Mouse (Mus musculus) gastrocnemius, postnatal 14 days (tissue): Measurements from ENCODE around the gene Pam16. TPM values are rescaled to one million over a fixed set of nuclear protein-coding genes. Genes with fewer than 3 reads are reported as not detected.

ENCODE experiments used
- DNase-seq: peaks from one replicate; pipeline ENCODE4 v3.0.0; 2021; ENCODE audit warnings: mixed read lengths
- intact Hi-C: fragments of 180-260 bp; cut with DNase I; formaldehyde crosslinking; loops from one replicate; pipeline ENCODE4 v1.15.1; 2025; ENCODE audit warnings: low total_unique reads
- total RNA-seq, 2 experiments: library from RNA; stranded (reverse); gene quantifications; 2 replicates each; pipeline ENCODE4 v1.2.3; 2021

Gene Pam16
- total RNA-seq, 2 experiments from 2014 or later: 68.0 to 74.9 TPM

DNA sequence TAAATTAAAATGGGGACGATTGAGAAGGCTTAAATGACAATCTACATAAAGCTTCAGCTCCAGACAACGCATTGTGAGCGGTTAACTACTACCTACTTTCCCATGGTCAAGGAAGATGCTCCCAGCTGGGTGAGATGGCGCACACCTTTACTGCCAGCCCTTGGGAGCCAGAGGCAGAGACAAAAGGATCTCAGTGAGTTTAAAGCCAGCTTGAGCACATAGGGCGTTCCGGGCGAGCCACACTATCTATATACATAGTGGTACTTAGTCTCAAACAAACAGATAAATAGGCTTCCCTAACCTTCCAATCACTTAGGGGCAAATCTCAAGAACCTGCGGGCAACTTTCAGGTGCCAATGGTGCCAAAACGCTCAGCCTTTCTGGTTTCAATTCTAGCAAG, 714 bp downstream of the Pam16 start:
- intact Hi-C loops: no loop called here
- DNase-seq: no peak

DNA sequence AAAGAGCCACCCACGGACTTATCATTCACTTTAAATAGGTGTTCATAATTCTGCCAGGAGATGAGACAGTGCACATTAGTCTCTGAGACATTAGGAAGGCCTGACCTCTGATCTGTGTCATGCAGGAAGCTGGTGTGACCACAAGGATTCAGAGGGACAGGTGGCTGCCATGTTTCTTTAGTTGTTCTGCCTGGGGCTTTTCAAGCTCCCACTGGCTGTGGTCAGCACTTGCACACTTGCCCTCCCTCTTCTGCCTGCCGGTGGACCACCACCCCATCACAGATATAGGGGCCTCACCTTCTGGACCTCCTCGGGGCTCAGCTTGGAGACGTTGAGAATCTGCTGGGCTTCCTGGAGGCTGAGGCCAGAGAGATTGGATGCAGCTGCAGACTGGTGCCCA, 8.0 kb downstream of the Pam16 start:
- intact Hi-C loops: no loop called here
- no peak for DNase-seq

DNA sequence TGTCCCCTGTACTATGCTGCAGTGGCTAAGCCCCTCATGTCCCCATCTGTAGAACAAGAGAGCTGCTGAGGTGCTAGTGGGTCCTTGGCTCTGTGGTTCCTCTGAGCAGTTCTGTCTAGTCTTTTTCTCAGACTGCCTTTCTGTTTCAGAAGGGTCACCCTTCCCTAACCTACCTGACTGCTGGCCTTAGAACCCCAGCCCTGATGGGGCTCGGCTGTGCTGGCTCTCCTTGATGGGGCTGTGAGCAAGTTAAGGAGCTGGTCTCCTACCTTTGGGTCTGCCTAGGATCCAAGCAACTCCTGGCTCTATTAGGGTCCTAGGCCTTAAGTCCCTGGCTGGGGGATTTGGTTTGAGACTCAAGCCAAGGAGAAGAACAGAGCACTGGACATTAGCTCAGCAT, 9.5 kb downstream of the Pam16 start:
- DNase-seq: no peak

DNA sequence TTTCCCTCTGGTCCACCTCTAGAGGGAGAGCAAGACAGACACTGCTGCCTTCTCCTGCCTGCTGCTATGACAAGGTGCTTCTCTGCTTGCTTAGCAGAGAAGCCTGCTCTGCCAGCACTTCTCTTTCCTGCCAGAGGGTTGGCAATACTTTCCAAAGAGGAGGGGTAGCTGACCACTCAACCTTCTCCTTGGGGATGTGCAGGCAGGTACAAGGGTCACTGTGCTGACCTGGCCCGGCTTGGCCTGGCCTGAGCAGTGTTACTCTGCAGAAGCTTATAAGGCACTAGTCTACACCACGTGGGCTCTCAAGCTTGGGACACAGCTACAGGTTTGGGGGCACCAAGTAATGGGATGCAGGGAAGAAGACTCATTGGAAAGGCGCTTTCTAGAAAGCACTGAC, 10.1 kb downstream of the Pam16 start:
- intact Hi-C loops: no loop called here
- DNase-seq: no peak

More for the DNA sequence above, 9.5 kb downstream of the Pam16 start:
- intact Hi-C loops: no loop called here

DNA sequence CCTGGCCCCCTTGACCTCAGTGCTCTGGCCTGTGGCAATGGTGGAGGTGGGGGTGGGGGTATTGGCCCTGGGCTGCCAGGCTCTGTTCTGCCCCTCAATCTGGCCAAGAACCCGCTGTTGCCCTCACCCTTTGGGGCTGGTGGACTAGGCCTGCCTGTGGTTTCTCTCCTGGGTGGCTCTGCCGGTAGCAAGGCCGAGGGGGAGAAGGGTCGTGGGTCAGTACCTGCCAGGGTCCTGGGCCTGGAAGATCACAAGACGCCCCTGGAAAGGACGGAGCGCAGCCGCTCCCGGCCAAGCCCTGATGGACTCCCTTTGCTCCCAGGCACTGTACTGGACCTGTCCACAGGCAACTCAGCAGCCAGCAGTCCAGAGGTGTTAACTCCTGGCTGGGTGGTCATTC, 11.1 kb downstream of the Pam16 start:
- intact Hi-C loops: no loop called here
- no peak for DNase-seq

DNA sequence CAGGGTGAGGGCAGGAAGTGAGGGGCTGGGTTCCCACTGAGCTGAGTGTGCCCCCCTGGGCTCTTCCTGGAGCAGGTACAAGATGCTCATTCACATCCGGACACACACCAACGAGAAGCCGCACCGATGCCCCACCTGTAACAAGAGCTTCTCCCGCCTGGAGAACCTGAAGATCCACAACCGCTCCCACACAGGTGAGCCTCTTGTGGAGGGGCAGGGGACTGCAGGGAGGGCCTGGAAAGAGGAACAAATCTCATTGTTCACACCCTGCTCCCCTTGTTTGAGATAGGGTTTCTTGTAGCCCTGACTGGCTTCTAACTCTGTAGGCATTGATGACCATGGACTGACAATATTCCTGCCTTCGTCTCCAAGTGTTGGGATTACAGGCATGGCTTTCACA, 13.1 kb downstream of the Pam16 start:
- intact Hi-C loops: no loop called here
- DNase-seq: no peak

DNA sequence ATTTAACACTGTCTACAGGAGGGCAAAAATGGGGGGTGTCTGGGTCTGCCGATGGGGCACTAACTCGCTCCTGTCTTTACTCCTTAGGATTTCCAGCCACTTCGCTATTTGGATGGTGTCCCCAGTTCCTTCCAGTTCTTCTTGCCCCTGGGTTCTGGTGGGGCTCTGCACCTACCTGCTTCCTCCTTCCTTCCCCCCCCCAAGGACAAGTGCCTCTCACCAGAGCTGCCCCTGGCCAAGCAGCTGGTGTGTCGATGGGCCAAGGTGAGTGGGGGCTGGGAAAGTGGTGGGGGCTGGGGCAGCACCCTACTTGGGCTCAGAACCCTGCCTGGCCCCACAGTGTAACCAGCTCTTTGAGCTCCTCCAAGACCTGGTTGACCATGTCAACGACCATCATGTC, 13.6 kb downstream of the Pam16 start:
- DNase-seq: no peak
- intact Hi-C loops: no loop called here

DNA sequence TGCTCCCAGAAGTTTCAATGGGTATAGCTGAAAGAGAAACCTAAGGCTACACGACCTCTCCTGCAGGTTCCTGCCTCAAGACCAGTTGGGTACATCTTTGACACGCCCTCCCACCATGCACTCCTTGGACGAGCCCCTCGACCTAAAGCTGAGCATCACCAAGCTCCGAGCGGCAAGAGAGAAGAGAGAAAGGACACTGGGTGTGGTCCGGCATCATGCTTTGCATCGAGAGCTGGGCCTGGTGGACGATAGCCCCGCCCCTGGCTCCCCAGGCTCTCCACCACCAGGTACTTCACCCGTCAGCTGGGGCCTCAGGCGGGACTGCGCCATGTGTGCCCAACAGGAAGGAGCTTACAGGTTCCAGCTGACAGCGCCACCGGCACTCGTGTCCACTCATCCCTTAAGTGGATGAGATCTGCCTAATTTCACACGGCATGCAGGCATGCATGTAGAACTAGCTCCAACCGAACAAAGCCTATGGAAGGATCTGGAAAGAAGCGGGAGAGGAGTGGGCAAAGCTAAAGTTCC, 16.2 kb downstream of the Pam16 start:
- DNase-seq: no peak
- intact Hi-C loops: loop anchor here (5.0 to 10.0 kb wide), 3 partner anchors 56 to 294 kb away; no protein-coding TSS in a partner anchor

DNA sequence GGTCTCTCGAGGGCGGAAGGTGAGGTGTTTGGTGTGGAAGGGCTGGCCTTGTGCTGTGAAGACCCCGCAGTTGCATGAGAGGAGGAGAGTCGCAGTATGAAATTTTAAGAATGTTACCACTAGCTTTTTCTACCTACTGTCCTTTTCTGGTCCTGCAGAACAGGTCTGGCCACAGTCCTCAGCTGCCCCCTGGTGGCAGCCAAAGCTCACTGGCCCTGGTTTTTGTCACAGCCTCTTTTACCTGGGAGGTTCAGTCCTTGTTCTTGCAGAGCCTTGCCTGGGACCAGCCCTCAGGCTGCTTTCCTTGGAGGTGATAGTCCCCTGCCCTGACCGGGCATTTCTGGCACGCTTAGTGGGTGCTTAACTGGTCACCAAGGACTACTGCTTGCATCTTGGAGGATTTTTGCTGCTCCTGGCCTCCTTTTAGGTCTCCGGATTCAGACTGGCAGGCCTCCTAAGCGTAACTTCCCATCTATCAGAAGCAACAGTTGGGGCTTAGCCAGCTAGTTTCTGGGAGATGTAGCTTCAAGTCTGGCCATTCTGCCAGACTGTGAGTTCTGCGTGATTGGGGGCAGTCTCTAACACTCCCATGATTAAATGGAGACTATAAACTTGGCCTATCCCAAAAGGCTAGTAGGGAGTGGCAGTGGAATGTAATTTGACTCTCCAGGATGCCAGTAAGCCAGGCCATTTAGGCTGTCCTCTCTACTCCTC, 16.8 kb downstream of the Pam16 start:
- peak; percentile 81 for DNase-seq
- intact Hi-C loops: loop anchor here (2.0 to 10.0 kb wide), 4 partner anchors 41 to 293 kb away; no protein-coding TSS in a partner anchor

DNA sequence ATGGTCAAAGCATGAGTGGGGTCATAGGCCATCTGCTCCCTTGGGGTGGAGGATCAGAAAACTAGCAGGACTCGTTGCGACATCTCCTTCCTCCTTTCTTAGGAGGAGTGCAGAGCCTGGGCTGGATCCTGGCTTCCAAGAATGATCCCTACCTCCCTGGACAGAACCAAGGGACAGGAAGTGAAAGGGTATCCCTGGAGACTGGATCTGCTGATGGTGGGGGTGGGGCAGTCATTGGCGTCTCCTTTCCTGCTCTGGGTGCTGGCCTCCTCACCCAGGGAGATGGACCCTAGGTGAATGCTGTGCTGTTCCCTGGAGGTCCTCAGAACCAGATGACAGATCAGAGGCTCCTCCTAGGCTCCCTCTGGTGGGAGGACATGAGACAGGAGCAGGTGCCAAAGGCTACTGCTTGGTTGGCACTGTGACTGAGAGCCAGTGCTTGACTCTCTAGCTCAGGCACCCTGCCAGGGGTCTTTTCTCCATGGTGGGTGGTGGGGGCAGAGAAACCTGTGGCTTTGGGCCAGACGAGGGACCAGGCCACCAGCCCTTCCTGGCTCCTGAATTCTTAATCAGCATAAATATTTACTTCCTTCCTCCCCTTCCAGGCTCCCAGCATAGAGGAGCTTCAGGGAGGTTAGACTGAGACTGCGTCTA, 18.2 kb downstream of the Pam16 start:
- peak; percentile 62 for DNase-seq
- intact Hi-C loops: loop anchor here (2.0 to 10.0 kb wide), 4 partner anchors 40 to 292 kb away; no protein-coding TSS in a partner anchor

DNA sequence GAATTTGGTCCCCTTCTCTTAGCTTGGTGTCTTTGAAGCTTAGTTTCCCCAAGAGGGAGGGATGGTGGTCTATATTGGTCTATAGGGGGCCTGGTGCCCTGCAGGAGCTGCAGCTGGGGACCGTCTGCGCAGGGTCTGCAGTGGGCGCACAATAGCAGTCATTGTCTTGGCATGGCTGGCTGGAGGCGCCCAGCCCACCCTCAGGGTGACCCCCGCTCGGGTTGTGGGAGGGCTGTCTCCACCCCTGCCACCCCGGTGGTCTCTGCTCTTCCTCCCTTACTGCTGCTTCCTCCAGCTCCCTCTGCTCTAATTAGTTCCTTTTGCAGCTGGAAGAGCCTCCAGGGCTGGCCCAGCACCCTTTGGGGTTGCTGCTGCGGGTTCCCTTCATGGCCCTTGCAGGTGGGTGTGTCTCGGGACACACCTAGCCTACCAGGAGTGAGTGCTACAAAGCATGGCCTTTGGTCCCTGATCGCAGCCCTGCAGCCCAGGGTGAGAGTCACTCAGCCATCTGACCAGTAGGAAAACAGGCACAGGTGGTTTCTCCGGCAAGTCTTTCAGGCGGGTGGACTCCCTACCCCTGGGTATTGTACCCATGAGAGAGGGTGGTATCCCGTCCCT, 19.2 kb downstream of the Pam16 start:
- no peak for DNase-seq
- intact Hi-C loops: loop anchor here (2.0 to 10.0 kb wide), 4 partner anchors 39 to 291 kb away; no protein-coding TSS in a partner anchor

DNA sequence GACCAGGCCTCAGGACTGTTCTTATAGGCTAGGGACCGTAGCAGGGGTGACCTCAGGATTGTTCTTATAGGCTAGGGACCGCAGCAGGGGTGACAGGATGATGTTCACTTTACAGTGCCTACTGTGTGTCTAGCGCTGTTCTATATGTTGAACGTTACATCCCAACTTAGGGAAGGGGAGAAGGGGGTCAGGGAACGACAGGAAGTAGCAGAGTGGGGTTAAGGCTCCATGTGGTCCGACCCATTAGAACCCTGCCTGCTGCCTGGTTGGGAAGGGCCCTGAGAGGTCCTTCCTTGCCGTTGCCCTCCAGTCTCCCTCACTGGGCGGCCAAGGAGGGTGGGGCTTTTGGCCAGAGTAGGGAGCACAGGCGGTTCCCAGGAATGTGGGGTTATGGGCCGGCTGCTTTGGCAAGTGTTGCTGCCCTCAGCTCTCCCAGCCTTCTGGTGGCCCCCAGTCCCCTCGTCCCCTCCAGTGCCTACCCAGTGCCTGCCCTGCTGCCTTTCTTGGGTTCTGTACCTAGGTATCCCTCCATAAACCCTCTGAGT, 20.4 kb downstream of the Pam16 start:
- intact Hi-C loops: loop anchor here (10.0 kb wide), 2 partner anchors 110 to 290 kb away; no protein-coding TSS in a partner anchor
- DNase-seq: no peak

DNA sequence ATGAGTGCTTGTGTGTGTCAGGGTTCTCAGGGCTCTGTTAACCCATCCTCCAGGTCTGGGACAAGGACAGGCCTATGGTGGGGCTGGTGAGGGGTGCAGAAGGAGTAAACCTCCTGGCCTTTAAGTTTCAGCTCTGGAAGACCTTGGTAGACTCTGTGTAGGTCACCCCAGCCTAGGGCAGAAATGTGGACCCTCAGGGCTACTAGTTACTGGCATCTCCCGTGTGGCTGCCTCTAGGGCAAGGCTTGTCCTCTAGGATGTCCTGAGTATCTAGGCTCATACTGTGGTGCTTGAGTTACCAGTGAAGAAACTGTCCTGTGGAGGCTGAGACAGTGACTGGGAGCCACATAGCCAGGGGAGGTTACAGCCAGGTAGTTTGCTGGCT, 21.3 kb downstream of the Pam16 start:
- no peak for DNase-seq
- intact Hi-C loops: loop anchor here (10.0 kb wide), 2 partner anchors 109 to 289 kb away; no protein-coding TSS in a partner anchor

DNA sequence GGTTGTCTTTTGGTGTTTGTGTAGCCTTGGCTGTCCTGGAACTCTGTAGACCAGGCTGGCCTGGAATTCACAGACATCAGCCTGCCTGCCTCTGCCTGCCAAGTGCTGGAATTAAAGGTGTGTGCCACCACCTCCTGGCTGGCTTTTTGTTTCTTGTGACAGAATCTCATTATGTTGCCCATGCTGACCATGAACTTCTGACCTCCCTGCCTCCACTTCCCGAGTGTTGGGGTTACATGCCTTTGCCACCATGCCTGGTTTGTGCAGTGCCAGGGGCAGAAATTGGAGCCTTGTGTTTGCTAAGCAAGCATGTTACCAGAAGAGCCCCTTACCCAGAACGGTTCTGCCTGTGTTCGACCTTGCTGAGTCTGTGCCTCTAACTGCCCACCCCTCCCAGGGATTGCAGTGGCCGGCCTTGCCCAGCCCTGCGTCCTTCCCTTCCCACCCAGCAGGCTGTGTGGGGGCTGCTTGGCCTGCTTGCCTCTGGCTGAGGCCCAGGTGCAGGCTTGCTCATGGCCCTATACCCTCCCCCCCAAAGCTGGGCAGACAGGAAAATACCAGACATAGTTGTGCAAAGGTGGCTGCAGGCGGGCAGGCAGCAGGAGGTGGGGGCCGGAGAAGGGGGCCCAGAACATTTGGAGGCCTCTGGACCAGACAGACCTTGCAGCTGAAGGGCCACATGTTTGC, 21.9 kb downstream of the Pam16 start:
- DNase-seq: no peak

DNA sequence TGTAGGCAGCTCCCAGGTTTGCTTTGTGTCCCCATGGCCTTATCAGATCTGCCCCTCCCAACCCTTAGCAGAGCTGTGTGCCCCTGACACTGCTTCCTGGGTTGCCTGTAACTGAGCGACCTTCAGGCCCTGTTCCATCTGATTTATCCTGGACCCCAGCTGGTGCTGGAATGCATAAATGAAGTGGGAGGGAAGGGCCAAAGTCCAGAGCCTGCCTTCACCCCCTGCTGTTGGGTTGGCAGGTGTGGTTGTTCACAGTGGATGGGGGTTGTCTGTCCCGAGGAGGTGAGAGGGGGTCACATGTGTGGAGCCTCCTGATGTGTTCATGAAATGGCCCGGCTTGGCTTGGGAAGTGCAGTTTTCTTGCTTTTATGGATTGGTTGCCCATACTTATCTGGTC, 22.6 kb downstream of the Pam16 start:
- no peak for DNase-seq
- intact Hi-C loops: loop anchor here (10.0 kb wide), 2 partner anchors 107 to 287 kb away; no protein-coding TSS in a partner anchor

More for the DNA sequence above, 21.9 kb downstream of the Pam16 start:
- intact Hi-C loops: loop anchor here (10.0 kb wide), 2 partner anchors 108 to 288 kb away; no protein-coding TSS in a partner anchor

DNA sequence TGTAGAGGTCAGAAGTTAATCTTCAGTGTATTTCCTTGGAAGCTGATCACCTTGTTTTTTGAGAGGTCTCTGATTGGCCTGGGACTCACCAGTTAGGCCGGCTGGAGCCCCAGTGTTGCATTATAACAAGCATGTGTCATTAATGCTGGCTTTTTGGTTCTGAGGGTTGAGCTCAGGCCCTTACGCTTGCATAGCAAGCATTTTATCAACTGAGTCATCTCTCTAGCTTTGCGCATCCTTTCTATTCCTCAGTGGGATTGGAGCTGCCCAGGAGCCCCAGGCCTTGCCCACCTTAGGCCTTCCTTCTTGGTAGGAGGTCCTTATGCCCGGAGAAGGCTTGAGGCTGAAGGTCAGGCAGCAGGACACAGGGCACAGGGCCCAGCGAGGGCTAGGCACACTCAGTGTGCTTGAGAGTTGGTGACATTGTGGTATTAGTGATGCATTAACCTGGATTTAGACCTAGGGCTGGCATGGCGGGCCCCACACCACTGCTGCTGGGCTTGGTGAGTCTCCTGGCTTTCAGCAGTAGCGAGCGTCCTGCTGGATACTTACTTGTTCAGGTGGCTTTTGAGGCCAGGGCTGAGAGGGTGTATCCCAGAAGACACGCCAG, 24.0 kb downstream of the Pam16 start:
- no peak for DNase-seq
- intact Hi-C loops: loop anchor here (10.0 kb wide), 2 partner anchors 106 to 286 kb away; no protein-coding TSS in a partner anchor

DNA sequence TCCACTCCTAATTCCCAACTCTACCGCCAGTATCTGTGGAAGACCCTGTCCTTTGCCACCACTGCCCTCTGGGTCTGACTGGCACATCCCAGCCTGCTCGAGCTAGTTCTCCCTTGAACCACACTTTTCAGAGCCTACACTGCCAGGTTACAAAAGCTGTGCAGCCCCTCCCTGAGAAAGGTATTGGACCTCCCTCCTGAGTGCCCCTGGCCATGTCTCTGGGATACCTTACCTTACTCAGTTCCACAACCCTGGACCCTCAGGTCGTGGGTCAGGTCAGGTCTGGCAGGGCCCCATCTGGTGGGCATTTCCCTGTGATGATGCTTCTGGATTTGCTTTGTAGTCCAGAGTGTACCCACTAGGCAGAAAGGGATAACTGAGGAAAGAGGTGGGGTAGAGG, 25.2 kb downstream of the Pam16 start:
- no peak for DNase-seq
- intact Hi-C loops: loop anchor here (10.0 kb wide), 2 partner anchors 105 to 285 kb away; no protein-coding TSS in a partner anchor

DNA sequence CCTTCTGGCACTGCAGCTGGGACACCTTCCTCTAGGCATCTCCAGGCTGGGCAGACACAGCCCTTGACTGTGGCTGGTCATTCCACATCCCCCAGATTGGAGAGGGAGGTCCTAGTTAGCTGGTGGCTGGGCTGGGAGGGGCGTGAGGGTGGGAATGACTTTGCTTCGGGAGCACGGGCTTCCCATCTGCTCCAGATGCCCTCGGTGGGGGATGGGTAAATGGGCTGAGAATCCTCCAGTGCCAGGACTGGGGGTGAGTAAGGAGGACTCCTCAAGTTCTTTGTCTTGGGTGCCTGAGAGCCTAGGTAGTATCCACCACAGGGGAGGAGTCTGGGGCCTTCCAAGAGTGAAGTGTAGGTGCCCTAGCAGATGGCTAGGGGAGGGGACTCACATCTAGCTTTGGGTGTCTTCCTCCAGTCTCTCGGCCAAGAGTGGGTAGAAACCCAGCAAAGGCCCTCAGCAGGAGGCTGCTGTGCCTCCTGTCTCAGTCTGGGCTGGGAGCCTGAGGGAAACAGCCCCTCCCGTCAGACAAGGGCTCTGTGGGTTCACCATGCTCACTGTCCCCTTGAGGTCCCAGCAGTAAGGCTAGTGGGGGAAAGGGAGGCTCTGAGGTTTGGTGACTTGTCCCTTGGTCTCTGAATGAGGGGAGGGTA, 25.8 kb downstream of the Pam16 start:
- intact Hi-C loops: no loop called here
- DNase-seq: no peak
